Mouse (Mus musculus) adrenal gland, postnatal 4 days (tissue): ENCODE measurements at regions not wholly inside any gene's neighbourhood (a gene's known extent, or its start where the extent isn't known, plus 50 kb on each side); places are given as distances from the start of the nearest gene placed in this dataset.

Experiments
- DNase-seq, 2 experiments: peaks; one replicate each; pipeline ENCODE4 v3.0.0; 2021 to 2022; ENCODE audit warnings: low spot score in 2 of 2, mixed read lengths in 2 of 2

- DNase-seq = no peak
Measured at GRCm38 (mm10) chr13:103476328-103476727, 142.0 kb upstream of the Mast4 start.

DNA sequence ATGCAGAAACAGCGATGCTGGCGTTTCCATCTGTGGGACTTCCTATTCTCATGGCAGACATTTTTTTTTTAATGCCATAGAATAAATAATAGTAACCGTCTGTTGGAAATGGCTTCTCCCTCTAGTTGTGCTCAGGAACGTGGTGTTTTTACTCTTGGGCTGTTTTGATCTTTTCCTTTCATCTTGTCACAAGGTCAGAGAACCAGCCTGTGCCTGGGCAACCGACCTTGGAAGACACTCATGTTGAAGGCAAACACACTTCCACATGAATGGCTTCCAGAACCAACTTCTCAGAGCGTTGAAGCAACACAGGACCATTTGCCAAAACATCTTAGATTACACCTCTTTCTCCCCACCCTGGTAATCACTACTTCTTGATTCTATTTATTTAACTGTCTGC, 137.9 kb upstream of the Mast4 start:
- no peak for DNase-seq

- no peak for DNase-seq
Measured at GRCm38 (mm10) chr13:103470141-103470540, 135.8 kb upstream of the Mast4 start.

GRCm38 (mm10) chr13:103460499-103460898, 126.2 kb upstream of the Mast4 start:
- DNase-seq = no peak

GRCm38 (mm10) chr13:103459486-103460147, 125.3 kb upstream of the Mast4 start:
- DNase-seq = no peak

DNA sequence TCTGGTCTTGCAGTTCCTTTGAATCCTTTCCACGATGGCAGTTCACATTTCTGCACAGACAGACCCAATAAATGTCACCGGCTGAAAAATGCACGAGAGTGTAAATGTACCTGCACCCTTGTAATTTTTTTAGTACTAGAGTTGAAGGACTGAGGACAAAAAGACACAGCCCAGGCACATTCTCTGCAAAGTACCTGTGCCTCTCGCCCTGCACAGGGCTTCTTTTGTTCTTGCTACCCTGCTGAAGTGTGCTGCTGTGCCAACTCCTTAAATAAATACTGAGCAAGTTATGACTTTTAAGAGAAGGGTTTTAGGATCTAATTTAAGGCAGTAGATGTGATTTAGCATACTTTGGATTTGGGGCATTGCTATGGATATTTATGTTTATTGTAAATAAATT, 118.5 kb upstream of the Mast4 start:
- no peak for DNase-seq

DNA sequence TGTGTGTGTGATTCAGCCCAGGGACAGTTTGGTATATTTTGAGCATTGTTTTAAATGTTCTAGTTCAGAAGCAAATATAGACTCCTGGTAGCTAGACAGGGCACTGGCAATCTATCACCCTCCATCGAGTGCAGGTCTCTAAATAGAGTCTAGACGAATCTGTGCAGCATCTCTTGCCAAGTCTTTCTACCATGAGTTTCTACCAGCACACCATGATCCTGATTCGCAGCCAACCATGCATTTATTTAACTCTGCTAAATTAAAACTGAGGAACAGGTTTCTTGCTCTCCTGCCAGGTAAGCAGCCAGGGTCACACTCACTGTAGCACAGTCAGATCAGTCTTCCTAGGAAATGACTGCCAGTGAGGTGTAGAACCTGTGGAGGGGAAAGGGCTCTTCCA, 96.3 kb upstream of the Mast4 start:
- DNase-seq = no peak

DNA sequence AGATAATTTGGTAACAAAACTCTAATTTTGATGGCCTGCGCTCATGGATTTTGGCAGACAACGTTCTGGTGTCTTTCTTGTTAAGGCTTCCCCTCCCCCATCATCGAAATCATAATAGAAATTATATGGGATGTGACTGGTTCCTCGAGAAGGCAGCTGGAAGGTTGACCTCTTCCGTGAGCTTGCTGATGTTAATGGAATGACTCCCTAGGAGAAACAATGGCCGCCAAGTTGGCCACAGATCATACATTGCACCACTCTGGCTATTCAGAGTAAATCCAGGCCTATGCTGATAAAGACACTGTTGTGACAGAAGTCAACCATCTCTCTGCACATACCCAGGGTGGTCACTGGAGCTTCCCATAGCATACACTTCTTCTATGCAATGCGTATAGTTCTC, 89.7 kb upstream of the Mast4 start:
- DNase-seq = no peak

DNA sequence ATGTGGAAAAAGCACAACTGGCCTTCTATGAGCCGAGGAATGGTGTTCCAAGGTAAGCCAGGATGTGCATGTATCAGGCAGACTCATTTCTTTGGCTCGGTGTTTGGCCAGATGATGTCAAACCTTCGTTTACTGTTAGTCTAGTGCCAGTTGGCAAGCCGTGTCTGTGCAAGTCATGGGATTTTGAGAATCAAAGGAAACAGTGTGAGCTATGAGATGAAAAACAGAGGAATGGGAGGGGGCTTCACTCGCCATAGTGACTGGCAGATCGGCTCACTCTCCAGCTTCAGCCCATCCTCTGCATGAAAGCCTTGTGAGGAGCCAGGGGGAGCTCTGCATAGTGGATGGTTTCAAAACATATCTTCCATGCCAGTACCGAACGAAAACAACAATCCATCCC, 89.1 kb upstream of the Mast4 start:
- DNase-seq = no peak

- DNase-seq = no peak
Measured at GRCm38 (mm10) chr13:103422997-103423396, 88.7 kb upstream of the Mast4 start.

DNA sequence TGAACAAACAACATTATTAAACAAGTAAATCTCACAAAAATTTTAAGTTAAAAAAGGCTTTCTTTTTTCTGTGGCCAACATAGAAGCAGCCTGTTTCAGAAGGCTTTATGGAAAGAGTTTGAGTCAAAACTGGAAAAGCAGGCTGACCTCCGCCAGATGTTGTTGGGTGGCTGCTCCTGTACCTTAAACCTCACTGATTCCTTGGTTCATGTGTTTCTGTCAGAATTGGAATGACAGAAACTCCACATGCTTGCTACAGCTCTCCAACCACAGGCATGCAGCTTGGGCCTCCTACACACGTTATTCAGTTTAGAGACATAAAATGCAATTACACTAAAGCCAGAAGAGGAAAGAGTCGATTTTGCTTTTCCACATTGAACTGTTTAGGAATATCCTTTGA, 84.8 kb upstream of the Mast4 start:
- DNase-seq = no peak

- DNase-seq = no peak
Measured at GRCm38 (mm10) chr13:103417256-103417655, 83.0 kb upstream of the Mast4 start.

DNA sequence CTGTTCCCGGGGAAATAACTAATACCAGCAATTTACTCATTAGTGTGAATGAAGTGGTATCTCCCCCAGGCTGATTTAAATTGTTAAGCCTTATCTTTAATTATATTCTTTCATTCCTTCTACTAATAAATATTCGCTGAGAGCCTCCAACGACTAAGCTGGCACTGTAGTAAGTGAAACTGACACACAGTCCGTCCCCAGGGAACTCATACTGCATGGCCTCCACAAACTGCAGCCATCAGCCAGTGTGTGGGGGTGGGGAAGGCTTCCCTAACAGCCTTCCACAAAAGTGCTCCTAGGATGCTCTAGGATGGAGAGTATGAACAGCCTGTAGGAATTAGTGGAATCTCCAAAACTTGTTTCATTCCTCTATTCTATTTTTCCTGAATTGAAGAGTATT, 81.0 kb upstream of the Mast4 start:
- DNase-seq = no peak

- DNase-seq = no peak
Measured at GRCm38 (mm10) chr13:103412566-103412965, 78.3 kb upstream of the Mast4 start.

GRCm38 (mm10) chr13:103409286-103409685, 75.0 kb upstream of the Mast4 start:
- DNase-seq = no peak

GRCm38 (mm10) chr13:103396526-103397020, 62.3 kb upstream of the Mast4 start:
- DNase-seq = no peak

GRCm38 (mm10) chr13:103396099-103396498, 61.8 kb upstream of the Mast4 start:
- no peak for DNase-seq

DNA sequence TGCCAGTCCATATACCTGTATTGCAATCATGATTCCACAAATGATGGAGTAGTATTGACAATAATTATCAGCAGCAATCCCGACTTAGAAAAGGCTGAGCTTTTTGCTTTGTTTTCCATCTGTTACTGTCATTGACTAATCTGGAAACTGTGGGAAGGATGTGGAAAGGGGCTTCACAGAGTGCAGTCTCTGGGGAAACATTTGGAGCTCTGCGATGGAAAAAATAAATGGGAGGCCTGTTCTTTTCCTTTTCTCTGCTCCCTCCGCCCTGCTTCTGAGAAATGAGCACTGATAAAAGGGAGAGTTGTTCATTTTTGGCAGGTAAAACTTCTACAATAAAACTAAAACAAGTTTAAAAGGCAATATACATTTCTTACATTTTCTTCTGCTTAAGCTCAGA, 58.3 kb upstream of the Mast4 start:
- DNase-seq = no peak

GRCm38 (mm10) chr13:103391396-103391795, 57.1 kb upstream of the Mast4 start:
- no peak for DNase-seq

GRCm38 (mm10) chr13:103390991-103391390, 56.7 kb upstream of the Mast4 start:
- DNase-seq = no peak

DNA sequence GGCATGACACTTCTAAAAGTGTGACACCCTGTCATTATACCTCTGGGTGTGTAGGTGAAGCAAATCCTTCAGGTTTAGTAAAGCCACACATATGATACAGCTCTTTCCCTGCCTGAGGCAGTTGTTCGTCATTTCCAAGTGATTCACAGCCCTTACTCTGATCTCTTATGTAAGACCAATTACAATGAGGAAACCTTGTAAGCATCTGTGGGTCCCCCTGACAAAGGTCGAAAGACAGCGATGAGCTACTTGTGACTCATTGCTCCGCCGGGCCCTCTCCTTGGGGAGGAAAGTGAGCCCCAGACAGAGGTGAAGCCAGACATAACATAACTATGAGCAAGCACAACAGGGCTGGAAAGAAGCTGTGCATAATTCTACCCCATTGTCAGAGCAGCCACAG, 52.7 kb upstream of the Mast4 start:
- DNase-seq = no peak
